Mouse (Mus musculus): ENCODE data around the gene Pitpnm3.

Gene Pitpnm3

GRCm38 (mm10) chr11:72136231-72136982, 829 bp upstream of the Pitpnm3 start:
- DNase-seq (ENCODE audit: low spot score in 2 of 2), result no peak

GRCm38 (mm10) chr11:72134536-72135382, 819 bp downstream of the Pitpnm3 start:
- no peak for DNase-seq (ENCODE audit: low spot score in 2 of 2)

GRCm38 (mm10) chr11:72133075-72133474, 2.5 kb downstream of the Pitpnm3 start:
- DNase-seq (ENCODE audit: low spot score in 2 of 2), result no peak

DNA sequence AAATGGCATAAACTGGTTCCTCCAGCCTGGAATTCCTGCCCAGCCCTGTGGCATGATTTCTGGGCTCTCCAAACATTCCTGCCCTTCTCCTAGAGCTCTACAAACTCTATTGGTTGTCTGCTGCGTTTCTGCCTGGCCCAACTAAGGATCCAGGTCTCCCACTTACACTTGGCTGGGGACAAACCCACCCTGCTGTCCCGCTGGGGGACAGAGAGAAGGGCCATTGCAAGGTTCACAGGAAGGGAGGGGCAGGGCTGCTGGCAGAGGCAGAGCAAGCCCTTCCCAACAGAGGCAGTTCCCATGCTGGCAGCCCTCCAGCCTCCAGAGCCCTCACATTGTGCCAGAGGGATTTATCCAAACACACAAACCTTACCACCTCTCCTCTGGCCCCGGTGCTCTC, 3.3 kb downstream of the Pitpnm3 start:
- no peak for DNase-seq (ENCODE audit: low spot score in 2 of 2)

- DNase-seq (ENCODE audit: low spot score in 2 of 2), result no peak
Observed at GRCm38 (mm10) chr11:72131697-72132096, 3.9 kb downstream of the Pitpnm3 start.

DNA sequence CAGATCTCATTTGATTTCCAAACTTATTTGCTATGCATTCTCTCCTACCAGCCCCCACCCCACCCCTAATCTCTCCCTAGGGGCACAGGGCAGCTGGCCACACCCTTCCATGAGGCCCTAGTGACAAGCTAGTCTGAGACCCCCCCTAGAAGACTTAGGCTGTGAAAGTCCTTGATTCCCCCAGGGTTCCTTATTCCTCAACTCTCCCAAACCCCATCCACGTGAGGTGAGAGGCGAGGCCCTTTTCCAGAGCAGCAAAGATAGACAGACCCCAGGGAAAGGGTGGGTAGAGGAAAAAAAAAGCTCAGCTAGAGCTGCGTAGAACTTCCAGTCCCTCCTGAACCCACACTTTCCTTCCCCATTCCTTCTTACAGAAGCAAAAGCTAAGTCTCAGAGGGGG, 4.7 kb downstream of the Pitpnm3 start:
- no peak for DNase-seq (ENCODE audit: low spot score in 2 of 2)

GRCm38 (mm10) chr11:72130472-72130871, 5.1 kb downstream of the Pitpnm3 start:
- DNase-seq (ENCODE audit: low spot score in 2 of 2), result no peak

GRCm38 (mm10) chr11:72130021-72130420, 5.6 kb downstream of the Pitpnm3 start:
- DNase-seq (ENCODE audit: low spot score in 2 of 2), result no peak

GRCm38 (mm10) chr11:72129032-72129894, 6.3 kb downstream of the Pitpnm3 start:
- no peak for DNase-seq (ENCODE audit: low spot score in 2 of 2)

- DNase-seq (ENCODE audit: low spot score in 2 of 2), result no peak
Observed at GRCm38 (mm10) chr11:72127450-72128189, 8.0 kb downstream of the Pitpnm3 start.

DNA sequence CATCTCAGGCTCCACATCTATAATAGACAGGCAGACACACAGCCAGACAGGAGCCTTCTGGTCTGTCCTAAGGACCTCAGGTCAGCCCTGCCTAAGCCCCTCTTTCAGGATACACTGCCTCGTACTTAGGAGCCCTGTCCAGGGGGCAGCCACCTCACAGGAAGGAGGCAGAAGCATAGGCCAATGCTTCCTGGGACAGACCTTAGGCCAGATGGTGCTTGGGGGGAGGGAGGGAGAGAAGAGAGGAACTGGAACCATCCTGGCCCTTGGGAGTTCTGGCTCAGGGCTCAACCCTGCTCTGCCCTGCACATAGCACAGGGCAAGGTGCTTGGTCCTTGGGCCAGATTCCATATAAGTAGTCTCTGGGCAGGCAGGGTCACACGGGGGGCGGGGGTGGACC, 9.8 kb downstream of the Pitpnm3 start:
- no peak for DNase-seq (ENCODE audit: low spot score in 2 of 2)

DNA sequence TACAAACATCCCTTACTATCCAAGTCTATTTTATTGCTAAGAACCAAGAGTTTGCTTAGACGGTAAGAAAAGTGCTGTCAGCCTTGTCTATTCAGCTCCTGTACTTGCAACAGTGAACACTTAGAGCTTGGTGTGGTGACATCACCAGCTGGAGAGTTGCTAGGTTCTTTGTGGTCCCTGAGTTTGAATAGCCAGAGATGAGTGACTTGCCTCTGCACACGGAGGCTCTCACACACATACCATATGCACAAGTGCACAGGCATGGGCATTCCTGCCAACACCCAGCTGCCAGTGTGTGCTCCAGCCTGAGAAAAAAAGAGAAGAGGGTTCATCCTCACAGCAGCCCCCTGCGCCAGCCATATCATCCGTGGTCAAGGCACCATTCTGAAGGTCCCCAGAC, 12.0 kb downstream of the Pitpnm3 start:
- no peak for DNase-seq (ENCODE audit: low spot score in 2 of 2)

DNA sequence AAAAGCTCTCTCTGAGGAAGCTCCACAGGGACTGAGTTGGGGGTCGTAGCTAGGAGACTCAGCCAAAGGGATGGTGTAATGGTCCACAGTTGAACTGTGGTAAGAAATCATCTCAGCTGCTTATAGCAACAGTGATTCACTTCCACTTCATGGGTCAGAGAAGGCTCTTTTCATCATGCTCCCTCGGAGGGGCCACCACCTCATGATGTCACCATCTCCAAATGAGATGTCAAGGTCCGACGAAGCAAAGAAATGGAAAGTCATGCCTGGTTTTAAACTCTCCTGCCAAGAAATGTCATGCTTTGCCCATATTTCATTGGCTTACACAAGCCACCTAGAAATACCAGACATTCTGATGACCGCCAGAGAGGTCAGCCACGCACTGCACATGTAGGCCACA, 15.2 kb downstream of the Pitpnm3 start:
- DNase-seq (ENCODE audit: low spot score in 2 of 2), result no peak

DNA sequence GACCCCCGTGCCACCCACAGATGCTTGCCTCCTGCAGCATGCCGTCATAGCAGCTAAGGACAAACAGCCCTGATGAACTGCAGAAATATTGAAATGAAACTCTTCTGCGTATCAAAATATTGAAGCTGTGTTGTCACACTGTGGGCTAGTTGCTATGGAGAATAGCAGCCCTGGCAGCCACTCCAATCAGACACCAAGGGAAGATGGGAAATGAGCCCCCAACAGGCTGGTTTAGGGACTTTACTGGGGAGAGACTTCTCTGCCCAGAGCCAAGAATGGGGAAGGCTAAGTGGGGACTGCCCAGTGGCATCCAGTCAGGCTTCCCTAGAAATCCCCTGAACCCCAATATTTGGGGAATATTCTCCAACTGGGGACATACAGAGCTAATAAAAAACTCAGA, 16.9 kb downstream of the Pitpnm3 start:
- DNase-seq (ENCODE audit: low spot score in 2 of 2), result no peak

GRCm38 (mm10) chr11:72113296-72113695, 22.3 kb downstream of the Pitpnm3 start:
- no peak for DNase-seq (ENCODE audit: low spot score in 2 of 2)

DNA sequence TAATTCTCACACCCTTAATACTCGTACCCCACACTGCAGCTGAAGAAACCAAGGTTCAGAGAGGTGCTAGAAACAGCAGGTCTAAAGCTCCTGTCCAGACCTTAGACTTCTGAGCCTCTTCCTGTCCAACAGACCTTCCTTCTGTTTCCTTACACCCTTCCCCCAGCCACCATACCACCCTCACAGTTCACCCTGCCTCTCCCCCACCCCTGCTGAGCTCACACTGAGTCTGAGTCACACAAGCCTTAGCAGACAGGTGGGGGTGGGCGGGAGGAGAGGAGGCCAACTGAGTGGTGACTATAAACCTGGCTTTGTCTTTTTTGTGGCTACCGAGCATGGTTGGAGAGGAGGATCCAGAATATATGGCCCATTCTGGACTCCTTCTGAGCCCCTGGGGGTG, 24.9 kb downstream of the Pitpnm3 start:
- peak; percentile 24 to 50 for DNase-seq (ENCODE audit: low spot score in 2 of 2)

GRCm38 (mm10) chr11:72104223-72104622, 31.4 kb downstream of the Pitpnm3 start:
- DNase-seq (ENCODE audit: low spot score in 2 of 2), result no peak

DNA sequence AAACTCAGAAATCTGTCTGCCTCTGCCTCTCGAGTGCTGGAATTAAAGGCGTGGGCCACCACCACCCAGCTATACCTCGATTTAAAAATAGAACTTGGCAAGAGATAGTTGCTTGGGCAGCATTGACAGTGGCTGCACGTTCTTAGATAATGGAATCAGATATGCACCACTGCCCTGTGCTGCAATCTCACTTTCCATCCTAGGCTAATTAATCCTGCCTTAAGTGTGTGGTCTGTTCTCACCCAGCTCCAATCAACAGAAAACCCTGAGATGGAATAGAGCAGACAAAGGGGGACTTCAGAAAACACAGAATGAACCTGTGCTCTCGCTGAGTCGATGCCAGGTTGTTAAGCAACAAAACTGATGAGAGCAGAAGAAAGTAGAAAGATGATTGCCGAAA, 32.0 kb downstream of the Pitpnm3 start:
- DNase-seq (ENCODE audit: low spot score in 2 of 2), result no peak

DNA sequence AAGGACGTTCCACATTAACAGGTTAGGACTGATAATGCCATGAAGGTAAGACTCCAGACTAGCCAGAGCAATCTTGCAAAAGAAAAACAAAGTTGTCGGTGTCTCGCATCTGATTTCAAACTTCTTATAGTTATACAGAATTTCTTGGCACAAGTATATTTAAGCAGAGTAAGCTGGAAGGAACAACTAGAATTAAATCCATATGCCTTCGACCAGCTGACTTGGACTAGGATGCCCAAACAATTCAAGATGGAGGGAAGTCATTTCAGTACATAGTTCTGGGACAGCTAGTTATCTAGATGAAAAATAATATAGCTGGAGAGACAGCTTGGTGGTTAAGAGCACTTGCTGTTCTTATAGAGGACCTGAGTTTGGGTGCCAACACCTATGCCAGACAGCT, 34.6 kb downstream of the Pitpnm3 start:
- no peak for DNase-seq (ENCODE audit: low spot score in 2 of 2)

GRCm38 (mm10) chr11:72099181-72099580, 36.4 kb downstream of the Pitpnm3 start:
- DNase-seq (ENCODE audit: low spot score in 2 of 2), result no peak

DNA sequence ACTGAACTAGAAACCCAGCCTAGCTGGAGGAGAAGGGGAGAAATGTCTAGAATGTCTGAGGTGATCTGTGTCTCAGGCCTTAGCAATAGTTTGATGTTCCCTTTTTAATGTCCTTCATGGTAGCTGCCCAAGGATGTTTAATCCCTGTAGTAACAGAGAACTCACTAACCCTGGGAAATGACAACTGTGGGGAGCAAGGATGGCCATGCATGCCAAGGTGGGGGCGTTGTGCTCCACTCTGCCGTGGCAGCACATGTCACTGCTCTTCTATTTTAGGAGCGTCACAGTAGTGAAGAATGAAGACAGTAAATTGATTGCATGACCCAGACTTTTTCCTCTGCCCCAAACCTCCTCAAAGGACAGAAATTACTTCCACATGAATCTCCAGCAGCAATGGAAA, 37.6 kb downstream of the Pitpnm3 start:
- no peak for DNase-seq (ENCODE audit: low spot score in 2 of 2)
